Mouse (Mus musculus) E14TG2a.4 (cell line): ENCODE measurements at regions not wholly inside any gene's neighbourhood (a gene's known extent, or its start where the extent isn't known, plus 50 kb on each side); places are given as distances from the start of the nearest gene placed in this dataset.

Source experiments
- H3K27me3 ChIP-seq: 2 replicates; pipeline ENCODE4 v1.6.1; 2014; ENCODE audit warnings: low read length, control low read depth; ENCODE audit not compliant: insufficient read depth
- H3K36me3 ChIP-seq: 2 replicates; pipeline ENCODE4 v1.6.1; 2014; ENCODE audit warnings: low read length, control low read depth; ENCODE audit not compliant: insufficient read depth
- H3K4me1 ChIP-seq: replicated peaks from 2 replicates; pipeline ENCODE4 v1.6.1; 2014; ENCODE audit warnings: low read depth, low read length, control low read depth
- H3K4me3 ChIP-seq: replicated peaks from 2 replicates; pipeline ENCODE4 v1.5.1; 2014; ENCODE audit warnings: mild to moderate bottlenecking, low read length
- H3K9me3 ChIP-seq: 2 replicates; pipeline ENCODE4 v1.6.1; 2014; ENCODE audit warnings: low read length, control low read depth
- CTCF ChIP-seq: conservative IDR thresholded peaks from 2 replicates; pipeline ENCODE4 v1.5.1; 2014; ENCODE audit warnings: low read length
- NANOG ChIP-seq: IDR thresholded peaks from 2 replicates; pipeline ENCODE4 v1.6.1; 2014; ENCODE audit warnings: borderline replicate concordance, low read length, mixed read lengths
- POU5F1 ChIP-seq: IDR thresholded peaks from 2 replicates; pipeline ENCODE4 v1.6.1; 2014; ENCODE audit warnings: low read length, borderline replicate concordance

DNA sequence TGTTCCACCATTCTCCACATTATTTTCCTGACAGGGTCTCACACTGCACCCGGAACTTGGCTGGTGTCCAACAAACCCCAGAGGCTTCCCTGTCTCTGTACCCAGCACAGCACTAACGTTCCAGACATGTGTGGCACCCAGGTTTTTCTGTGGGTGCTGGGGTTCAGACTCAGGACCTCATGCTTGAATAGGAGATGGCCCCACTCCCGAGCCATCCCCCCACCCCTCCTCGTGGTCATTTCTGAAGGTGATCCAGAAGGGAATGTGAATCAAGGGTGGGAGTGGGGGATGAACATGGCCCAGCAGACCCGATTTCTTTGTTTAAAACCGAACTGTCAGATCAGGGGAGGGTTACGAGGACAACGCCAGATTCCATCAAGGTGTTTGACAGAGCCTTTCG lies 245.6 kb downstream of the Tbc1d1 start:
- no peak for TF ChIP-seq CTCF

DNA sequence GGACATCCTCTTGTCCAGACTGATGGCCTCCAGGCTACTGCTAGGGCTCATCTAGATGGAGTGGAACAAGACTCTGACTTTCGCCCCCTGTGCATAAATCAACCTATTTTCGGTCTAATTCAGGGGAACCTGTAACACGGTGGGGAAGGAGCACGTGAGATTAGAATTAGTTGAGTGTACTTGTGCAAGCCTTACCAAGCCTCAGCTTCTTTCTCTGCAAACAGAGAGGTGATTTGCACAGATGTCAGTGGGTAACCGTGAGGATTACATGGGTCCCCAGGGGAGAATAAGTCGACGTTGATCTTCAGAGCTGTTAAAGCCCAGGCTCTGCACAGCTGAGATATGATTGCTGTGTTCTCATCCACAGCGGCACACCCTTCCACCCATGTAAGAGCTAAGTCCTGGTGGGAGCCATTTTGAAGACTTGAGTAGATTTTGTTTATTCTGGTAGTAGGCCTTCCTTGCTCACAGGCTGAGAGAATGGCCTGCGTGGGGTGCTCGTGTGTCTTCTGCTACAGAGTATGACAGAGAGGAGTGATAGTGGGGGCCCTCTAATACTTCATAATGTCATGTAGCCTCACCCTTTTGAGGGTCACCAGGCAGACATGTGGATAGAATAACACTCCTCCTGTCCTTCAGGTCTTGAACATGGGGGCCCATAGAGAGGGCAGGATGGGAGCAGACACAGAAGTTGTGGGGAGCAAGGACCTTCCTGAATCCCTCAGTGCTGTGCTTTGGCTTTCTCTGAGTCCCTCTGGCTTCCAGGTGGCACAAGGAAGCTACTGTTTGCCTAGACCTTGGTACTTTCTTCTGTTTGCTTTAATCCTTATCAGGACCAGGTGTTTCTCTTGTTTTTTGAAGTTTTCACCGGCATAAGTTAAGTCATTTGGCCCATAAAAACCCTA lies 247.2 kb downstream of the Tbc1d1 start:
- Histone ChIP-seq H3K27me3 (no peaks in the 10 kb centered on the region), H3K4me1 (peaks cover 13% of the 10 kb centered on the region), H3K36me3 (peaks cover 34% of the 10 kb centered on the region), H3K9me3 (peaks cover 33% of the 10 kb centered on the region), H3K4me3 (no peak overlapping the region)
- TF ChIP-seq NANOG, result no peak
- no peak for TF ChIP-seq CTCF
- TF ChIP-seq POU5F1, result no peak

More for the DNA sequence above, 245.6 kb downstream of the Tbc1d1 start:
- peaks cover 48% of the 10 kb centered on the region for H3K36me3 ChIP-seq
- H3K4me3 ChIP-seq, result no peak overlapping the region
- peaks cover 22% of the 10 kb centered on the region for H3K4me1 ChIP-seq
- H3K9me3 ChIP-seq, result peaks cover 25% of the 10 kb centered on the region
- no peaks in the 10 kb centered on the region for H3K27me3 ChIP-seq

DNA sequence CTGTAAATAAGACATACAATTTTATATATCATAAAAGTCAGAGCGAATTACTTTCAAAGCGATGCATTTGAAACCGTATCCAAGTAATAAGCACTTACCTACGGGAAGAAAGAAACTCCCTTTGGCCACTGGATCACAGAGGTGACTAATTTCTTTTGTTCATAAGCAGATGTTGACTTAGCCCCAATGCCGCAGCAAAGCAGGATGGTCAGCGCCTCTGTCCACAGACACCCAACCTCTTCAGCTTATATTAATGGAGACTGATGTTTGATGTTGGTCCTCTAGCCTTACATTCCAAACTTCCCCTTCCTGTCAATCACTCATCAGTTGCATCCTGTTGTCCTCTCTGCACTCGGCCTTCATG lies 247.9 kb downstream of the Tbc1d1 start:
- H3K27me3 ChIP-seq, result no peaks in the 10 kb centered on the region
- no peak for TF ChIP-seq POU5F1
- TF ChIP-seq NANOG, result no peak
- TF ChIP-seq CTCF, result no peak
- peaks cover 33% of the 10 kb centered on the region for H3K9me3 ChIP-seq
- H3K4me3 ChIP-seq, result no peak overlapping the region
- peaks cover 13% of the 10 kb centered on the region for H3K4me1 ChIP-seq
- H3K36me3 ChIP-seq, result peaks cover 31% of the 10 kb centered on the region

DNA sequence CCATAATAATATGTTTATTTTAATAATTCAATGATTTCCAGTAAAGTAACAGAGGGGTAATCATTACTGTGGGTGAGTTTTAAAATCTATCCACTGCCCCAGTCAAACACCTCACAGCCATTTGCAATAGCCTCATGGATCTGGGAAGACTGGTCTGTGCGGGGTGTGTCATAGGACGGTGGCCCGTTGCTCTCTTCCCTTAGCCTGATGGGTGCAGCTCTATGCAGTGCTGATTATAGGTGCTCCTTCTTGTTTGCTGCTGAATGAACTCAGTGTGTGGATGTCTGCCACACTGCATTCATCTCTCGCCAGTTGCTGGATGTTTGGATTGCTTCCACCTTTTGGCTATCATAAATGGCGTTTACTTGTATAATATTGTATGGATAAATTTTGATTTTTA lies 248.4 kb downstream of the Tbc1d1 start:
- Histone ChIP-seq H3K27me3 (no peaks in the 10 kb centered on the region), H3K36me3 (peaks cover 27% of the 10 kb centered on the region), H3K9me3 (peaks cover 33% of the 10 kb centered on the region), H3K4me3 (no peak overlapping the region), H3K4me1 (peaks cover 18% of the 10 kb centered on the region)
- TF ChIP-seq CTCF, result no peak
- TF ChIP-seq NANOG, result no peak
- no peak for TF ChIP-seq POU5F1

- TF ChIP-seq NANOG (no peak), CTCF (peak; percentile 45)
- H3K9me3 ChIP-seq, result peaks cover 33% of the 10 kb centered on the region
- no peak overlapping the region for H3K4me3 ChIP-seq
- H3K27me3 ChIP-seq, result no peaks in the 10 kb centered on the region
- peaks cover 29% of the 10 kb centered on the region for H3K4me1 ChIP-seq
- H3K36me3 ChIP-seq, result 0 out of 2 replicates have a peak, but pooled peaks cover 6% of the 10 kb centered on the region
These were observed 252.8 kb downstream of the Tbc1d1 start for GRCm38 (mm10) chr5:64408938-64409337.

- Histone ChIP-seq H3K36me3 (0 out of 2 replicates have a peak, but pooled peaks cover 3% of the 10 kb centered on the region), H3K4me1 (peaks cover 29% of the 10 kb centered on the region), H3K27me3 (no peaks in the 10 kb centered on the region), H3K9me3 (peaks cover 20% of the 10 kb centered on the region), H3K4me3 (no peak overlapping the region)
- no peak for TF ChIP-seq NANOG
- TF ChIP-seq POU5F1, result no peak
- no peak for TF ChIP-seq CTCF
These were observed 254.5 kb downstream of the Tbc1d1 start for GRCm38 (mm10) chr5:64410621-64411020.

DNA sequence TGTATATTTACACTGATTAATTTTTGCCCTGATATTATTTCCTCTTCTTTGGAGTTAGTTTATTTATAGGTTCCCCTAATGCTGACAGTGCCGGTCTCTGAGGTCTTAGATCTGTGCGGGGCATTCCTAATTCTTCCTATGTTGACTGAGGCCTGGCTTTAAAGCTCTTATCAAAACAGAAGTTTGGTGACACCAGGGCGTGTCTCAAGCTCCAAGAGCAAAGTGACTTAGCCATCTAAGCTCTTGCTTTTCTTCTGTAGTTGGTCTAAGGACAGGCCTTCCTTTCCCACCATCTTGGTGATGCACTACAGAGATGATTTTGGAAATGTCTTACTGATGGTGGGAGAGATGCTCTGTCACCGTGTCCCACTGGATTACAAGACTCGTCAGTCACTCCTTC lies 258.4 kb downstream of the Tbc1d1 start:
- TF ChIP-seq NANOG (no peak), POU5F1 (no peak), CTCF (no peak)
- no peaks in the 10 kb centered on the region for H3K9me3 ChIP-seq
- peaks cover 22% of the 10 kb centered on the region for H3K4me1 ChIP-seq
- no peak overlapping the region for H3K4me3 ChIP-seq
- no peaks in the 10 kb centered on the region for H3K27me3 ChIP-seq
- 0 out of 2 replicates have a peak, but pooled peaks cover 3% of the 10 kb centered on the region for H3K36me3 ChIP-seq

DNA sequence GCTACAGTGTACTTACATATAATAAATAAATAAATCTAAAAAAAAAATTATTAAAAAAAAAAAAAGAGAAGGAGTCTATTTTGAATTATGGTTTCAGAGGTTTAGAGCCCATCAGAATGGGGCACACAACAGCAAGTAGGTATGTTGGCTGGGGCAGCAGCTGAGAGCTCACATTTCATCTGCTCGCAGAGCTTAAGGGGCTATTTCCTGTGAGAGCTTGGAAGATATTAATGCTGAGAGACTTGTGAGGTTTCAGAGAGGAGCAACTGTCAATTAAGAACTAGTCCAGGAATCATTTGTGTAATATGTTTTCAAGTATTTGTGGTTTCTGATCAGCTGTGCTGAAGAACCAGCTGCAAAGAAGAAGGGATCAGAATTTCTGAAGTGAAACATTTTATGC lies 263.3 kb downstream of the Tbc1d1 start:
- Histone ChIP-seq H3K9me3 (peaks cover 14% of the 10 kb centered on the region), H3K4me3 (no peak overlapping the region), H3K4me1 (0 out of 2 replicates have a peak, but pooled peaks cover 3% of the 10 kb centered on the region), H3K27me3 (no peaks in the 10 kb centered on the region), H3K36me3 (0 out of 2 replicates have a peak, but pooled peaks cover 6% of the 10 kb centered on the region)
- TF ChIP-seq CTCF (no peak), NANOG (no peak), POU5F1 (no peak)
